Mouse (Mus musculus): ENCODE measurements around the gene Tmem107. TPM values are rescaled to one million over a fixed set of nuclear protein-coding genes. Genes with fewer than 3 reads are reported as not detected.

Gene Tmem107
- total RNA-seq, 2 experiments from 2014 or later: 23.3 to 28.0 TPM

DNA sequence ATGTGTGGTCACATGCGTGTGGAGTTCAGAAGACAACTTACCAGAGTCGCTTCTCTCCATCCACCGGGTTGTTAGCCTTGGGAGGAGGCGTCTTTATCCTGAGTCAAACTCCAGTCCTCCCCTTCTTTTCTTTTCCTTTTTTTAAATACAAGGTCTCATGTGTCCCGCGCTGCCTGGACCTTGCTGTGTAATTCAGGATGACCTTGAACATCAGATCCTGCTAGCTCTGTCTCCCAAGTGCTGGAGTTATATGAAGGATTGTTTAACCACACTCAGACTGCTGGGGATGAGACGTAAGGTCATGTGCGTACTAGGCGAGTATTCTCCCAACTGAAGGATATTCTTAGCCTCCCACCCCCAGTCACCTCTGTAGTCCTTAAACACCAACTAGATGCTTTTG is 6.7 kb downstream of the Tmem107 start:
- Histone ChIP-seq H3K4me3 (no peak overlapping the region), H3K27ac (no peak overlapping the region)
- intact Hi-C loops (cut with DNase I): no loop called here
- no peak for TF ChIP-seq CTCF (IDR thresholded peaks at IDR 0.05)
- no peak for DNase-seq (ENCODE audit: extremely low spot score in 1 of 2, low spot score in 2 of 2)

- intact Hi-C loops (cut with DNase I): no loop called here
- Histone ChIP-seq H3K4me3 (no peak overlapping the region), H3K27ac (no peak overlapping the region)
- no peak for TF ChIP-seq CTCF (IDR thresholded peaks at IDR 0.05)
- DNase-seq (ENCODE audit: extremely low spot score in 1 of 2, low spot score in 2 of 2): no peak
Measured at GRCm38 (mm10) chr11:69078041-69078440, 7.4 kb downstream of the Tmem107 start.

DNA sequence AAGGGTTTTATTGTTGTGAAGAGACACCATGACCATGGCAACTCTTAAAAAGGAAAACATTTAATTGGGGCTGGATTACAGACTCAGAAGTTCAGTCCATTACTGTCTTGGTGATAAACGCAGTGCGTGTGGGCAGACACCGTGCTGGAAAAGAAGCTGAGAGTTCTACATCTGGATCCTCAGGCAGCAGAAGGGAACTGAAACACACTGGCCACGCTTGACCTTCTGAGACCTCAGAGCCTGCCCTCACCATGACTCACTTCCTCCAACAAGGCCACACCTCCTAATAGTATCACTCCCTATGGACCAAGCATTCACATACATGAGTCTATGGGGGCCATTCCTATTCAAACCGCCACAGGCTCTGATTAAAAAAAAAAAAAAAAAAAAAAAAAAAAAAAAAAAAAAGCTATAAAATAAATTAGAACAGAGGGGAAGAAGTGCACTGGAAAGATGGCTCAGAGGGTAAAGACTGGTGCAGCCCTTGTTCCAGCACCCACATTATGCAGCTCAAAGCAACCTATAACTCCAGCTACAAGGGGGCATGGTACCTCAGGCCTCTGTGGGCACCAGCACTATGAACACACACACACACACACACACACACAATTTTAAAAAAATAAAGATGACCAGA is 8.3 kb downstream of the Tmem107 start:
- H3K27ac ChIP-seq: no peak overlapping the region
- no peak for TF ChIP-seq CTCF (IDR thresholded peaks at IDR 0.05)
- intact Hi-C loops (cut with DNase I): no loop called here
- no peak overlapping the region for H3K4me3 ChIP-seq
- no peak for DNase-seq (ENCODE audit: extremely low spot score in 1 of 2, low spot score in 2 of 2)

- no peak overlapping the region for H3K4me3 ChIP-seq
- H3K27ac ChIP-seq: no peak overlapping the region
- intact Hi-C loops (cut with DNase I): no loop called here
- DNase-seq (ENCODE audit: extremely low spot score in 1 of 2, low spot score in 2 of 2): no peak
- no peak for TF ChIP-seq CTCF (IDR thresholded peaks at IDR 0.05)
Measured at GRCm38 (mm10) chr11:69080102-69080854, 9.7 kb downstream of the Tmem107 start.

DNA sequence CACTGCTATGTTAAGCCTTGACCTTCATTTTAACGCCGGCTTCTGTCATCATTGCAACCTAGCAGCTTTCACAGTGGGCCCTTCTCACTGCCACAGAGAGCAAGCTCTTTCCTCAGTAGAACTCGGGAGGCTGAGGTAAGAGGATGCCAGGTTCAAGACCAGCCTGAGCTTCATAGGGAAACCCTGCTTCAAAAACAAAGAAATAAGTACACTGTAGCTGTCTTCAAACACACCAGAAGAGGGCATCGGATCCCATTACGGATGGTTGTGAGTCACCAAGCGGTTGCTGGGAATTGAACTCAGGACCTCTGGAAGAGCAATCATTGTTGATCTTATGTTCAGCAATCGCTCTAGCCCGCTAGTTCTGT is 10.2 kb downstream of the Tmem107 start:
- TF ChIP-seq CTCF (IDR thresholded peaks at IDR 0.05): no peak
- no peak overlapping the region for H3K27ac ChIP-seq
- intact Hi-C loops (cut with DNase I): no loop called here
- no peak overlapping the region for H3K4me3 ChIP-seq
- DNase-seq (ENCODE audit: extremely low spot score in 1 of 2, low spot score in 2 of 2): no peak

DNA sequence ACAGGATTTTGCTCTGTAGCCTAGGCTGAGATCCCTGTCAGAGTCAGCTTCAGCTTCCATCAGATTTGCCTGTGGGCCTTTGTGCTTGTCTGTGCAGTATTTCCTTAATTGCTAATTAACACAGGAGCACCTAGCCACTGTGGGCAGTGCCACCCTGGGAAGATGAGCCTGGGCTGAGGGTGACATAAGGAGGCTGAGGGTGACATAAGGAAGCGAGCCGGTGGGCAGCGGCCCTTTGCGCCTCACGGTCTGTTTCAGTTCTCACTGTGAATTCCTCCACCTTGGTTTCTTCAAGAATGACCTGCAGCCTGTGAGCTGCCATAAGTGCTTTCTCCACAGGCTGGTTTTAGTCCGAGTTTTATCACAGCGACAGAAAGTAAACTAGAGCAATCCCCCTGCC is 11.0 kb downstream of the Tmem107 start:
- Histone ChIP-seq H3K4me3 (no peak overlapping the region), H3K27ac (no peak overlapping the region)
- intact Hi-C loops (cut with DNase I): no loop called here
- no peak for DNase-seq (ENCODE audit: extremely low spot score in 1 of 2, low spot score in 2 of 2)
- no peak for TF ChIP-seq CTCF (IDR thresholded peaks at IDR 0.05)

- no peak for DNase-seq (ENCODE audit: extremely low spot score in 1 of 2, low spot score in 2 of 2)
- no peak overlapping the region for H3K4me3 ChIP-seq
- intact Hi-C loops (cut with DNase I): no loop called here
- TF ChIP-seq CTCF (IDR thresholded peaks at IDR 0.05): no peak
- peak overlapping the region; percentile 78 for H3K27ac ChIP-seq
Measured at GRCm38 (mm10) chr11:69085608-69086007, 15.0 kb downstream of the Tmem107 start.

DNA sequence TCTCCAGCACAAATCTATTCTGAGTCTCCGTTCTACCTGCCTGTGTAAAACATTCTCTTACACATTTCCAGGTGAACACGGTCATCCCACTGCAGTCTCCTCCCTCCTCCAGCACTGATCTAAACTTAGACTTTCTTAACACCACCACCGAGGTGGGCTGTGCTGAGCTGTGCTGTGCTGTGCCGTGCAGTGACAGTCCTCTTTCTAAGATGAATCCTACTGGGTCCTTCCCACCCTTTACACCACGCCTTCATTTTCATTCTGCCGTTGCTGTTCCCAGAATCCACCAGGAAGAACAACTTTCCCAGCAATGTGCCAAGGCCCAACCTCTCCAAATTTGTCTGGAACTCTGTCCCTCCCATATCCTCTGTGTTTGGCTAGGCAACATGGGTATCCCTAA is 15.8 kb downstream of the Tmem107 start:
- no peak for TF ChIP-seq CTCF (IDR thresholded peaks at IDR 0.05)
- intact Hi-C loops (cut with DNase I): no loop called here
- Histone ChIP-seq H3K27ac (peak overlapping the region; percentile 78), H3K4me3 (no peak overlapping the region)
- peak in 1 of 2 experiments; percentile 57 for DNase-seq (ENCODE audit: extremely low spot score in 1 of 2, low spot score in 2 of 2)

GRCm38 (mm10) chr11:69087082-69087481 is 16.5 kb downstream of the Tmem107 start:
- intact Hi-C loops (cut with DNase I): no loop called here
- no peak for TF ChIP-seq CTCF (IDR thresholded peaks at IDR 0.05)
- DNase-seq (ENCODE audit: extremely low spot score in 1 of 2, low spot score in 2 of 2): peak; percentile 32 to 54
- H3K4me3 ChIP-seq: no peak overlapping the region
- peak overlapping the region; percentile 78 for H3K27ac ChIP-seq

DNA sequence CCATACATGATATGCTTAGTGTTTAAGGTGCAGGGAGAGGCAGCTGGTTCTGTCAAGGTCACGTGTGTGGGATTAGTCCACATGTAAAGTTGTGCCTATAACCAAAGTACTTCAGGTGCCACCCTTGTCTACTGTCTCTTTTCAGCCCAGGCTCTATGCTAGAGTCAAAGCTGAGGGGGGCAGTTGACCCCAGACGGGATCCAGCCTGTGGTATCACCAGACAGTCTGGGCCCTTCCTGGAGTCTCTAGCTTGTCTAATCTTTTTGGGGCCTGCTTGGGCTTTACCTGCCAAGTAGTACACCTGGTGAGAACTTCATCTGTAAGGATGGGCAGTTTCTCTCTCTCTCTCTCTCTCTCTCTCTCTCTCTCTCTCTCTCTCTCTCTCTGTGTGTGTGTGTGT is 17.0 kb downstream of the Tmem107 start:
- intact Hi-C loops (cut with DNase I): no loop called here
- no peak overlapping the region for H3K4me3 ChIP-seq
- H3K27ac ChIP-seq: peak overlapping the region; percentile 78
- no peak for DNase-seq (ENCODE audit: extremely low spot score in 1 of 2, low spot score in 2 of 2)
- no peak for TF ChIP-seq CTCF (IDR thresholded peaks at IDR 0.05)

DNA sequence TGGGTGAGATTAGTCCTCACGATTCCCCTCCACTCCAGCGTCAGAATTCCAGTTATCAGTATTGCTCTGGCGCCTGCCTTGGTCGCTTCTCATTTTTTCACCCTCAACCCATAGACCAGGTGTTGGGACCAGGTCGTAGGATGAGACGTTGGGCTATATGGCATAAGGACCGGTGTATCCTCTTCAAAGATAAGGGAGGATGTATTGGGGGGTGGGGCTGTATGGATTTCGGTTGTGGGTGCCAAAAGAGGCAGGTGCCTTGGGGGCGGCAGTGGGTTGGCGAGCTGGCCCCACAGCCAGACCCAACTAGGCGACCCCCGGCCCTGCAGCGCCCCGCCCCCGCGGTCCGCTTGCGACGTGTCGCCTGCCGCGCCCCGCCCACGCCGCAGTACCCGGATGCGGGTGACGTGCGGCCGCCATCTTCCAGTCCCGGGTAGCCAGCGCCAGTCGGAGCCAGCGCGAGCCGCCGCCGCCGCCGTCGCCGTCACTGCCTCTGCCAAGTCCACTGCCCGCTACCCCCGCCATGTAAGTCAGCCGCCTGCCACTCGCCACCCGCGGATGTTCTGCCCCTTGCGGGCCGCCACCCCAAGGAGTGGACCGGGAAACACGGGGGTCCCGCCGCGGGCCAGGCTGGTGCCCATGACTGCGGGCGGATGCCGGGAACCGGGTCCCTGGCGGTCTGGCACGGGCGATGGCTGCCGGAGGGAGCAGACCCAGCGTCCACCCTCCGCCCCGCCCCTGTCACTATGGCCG is 17.7 kb downstream of the Tmem107 start, which contains the start of gene Vamp2:
Gene Vamp2, plus strand, starts transcription at position 388 of the 753 bp plus-strand sequence.
- Histone ChIP-seq H3K4me3 (peak within 1 kb of the TSS; percentile 98), H3K27ac (peak within 1 kb of the TSS; percentile 100)
- intact Hi-C loops (cut with DNase I): loop anchor here (1.0 kb wide), 1 partner anchor 15 kb away; no protein-coding TSS in a partner anchor
- DNase-seq (ENCODE audit: extremely low spot score in 1 of 2, low spot score in 2 of 2): peak; percentile 95 to 96
- TF ChIP-seq CTCF (IDR thresholded peaks at IDR 0.05): no peak

Data from left cerebral cortex, adult 2 months (tissue).